Mouse (Mus musculus) megakaryocyte, embryonic 14.5 days (primary cell): ENCODE data around the gene Gm49395. TPM values are rescaled to one million over a fixed set of nuclear protein-coding genes. Genes with fewer than 3 reads are reported as not detected.

Experiments used
- H3K27me3 ChIP-seq: replicated peaks from 2 replicates; pipeline ENCODE3; 2012; ENCODE audit warnings: inconsistent platforms
- H3K36me3 ChIP-seq: replicated peaks from 2 replicates; pipeline ENCODE3; 2012; ENCODE audit warnings: low read length, inconsistent platforms, mixed read lengths
- H3K4me1 ChIP-seq: 2 replicates; pipeline ENCODE4 v1.6.1; 2012; ENCODE audit warnings: inconsistent platforms
- H3K4me3 ChIP-seq: replicated peaks from 2 replicates; pipeline ENCODE3; 2012; ENCODE audit warnings: moderate library complexity, mild to moderate bottlenecking, inconsistent platforms
- H3K9me3 ChIP-seq: 2 replicates; pipeline ENCODE4 v1.6.1; 2012; ENCODE audit warnings: inconsistent platforms
- FLI1 ChIP-seq: IDR thresholded peaks from 2 replicates; pipeline ENCODE4 v1.6.1; 2012; ENCODE audit warnings: low read length, inconsistent platforms, mixed read lengths
- GATA1 ChIP-seq: IDR thresholded peaks from 3 replicates; pipeline ENCODE4 v1.6.1; 2012; ENCODE audit warnings: mixed read lengths, low read length, inconsistent platforms, borderline replicate concordance
- polyA plus RNA-seq: library from polyadenylated mRNA; stranded (reverse); fragments of >175 nt; gene quantifications from 2 replicates; pipeline ENCODE4 v1.2.3, GENCODE M21; 2012; ENCODE audit warnings: low replicate concordance; ENCODE audit not compliant: insufficient read depth

Gene Gm49395
- polyA plus RNA-seq, 1 experiment = 7.0 TPM

DNA sequence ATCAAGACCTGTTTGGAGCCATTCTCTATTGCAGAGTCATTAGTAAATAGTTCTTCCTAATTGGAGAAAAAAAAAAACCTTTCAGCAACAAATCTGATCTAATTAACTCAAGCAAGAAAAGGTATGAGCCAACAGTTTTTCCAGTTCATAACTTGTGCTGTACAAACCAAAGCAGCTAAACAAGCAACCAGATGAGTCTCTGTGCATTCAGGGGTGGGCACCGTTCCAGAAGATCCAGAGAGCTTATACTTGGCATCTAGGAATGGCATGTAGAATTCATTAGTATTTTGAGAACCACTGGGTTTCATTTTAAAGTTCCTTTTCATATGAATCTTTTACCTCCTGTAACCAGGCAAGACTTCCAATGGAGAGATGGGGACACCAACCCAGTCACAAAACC lies 26.1 kb upstream of the Gm49395 start:
- Histone ChIP-seq H3K36me3 (no peaks in the 10 kb centered on the region), H3K9me3 (no peaks in the 10 kb centered on the region), H3K4me1 (peaks cover 33% of the 10 kb centered on the region), H3K4me3 (no peak overlapping the region), H3K27me3 (no peaks in the 10 kb centered on the region)
- TF ChIP-seq GATA1 (no peak), FLI1 (no peak)

DNA sequence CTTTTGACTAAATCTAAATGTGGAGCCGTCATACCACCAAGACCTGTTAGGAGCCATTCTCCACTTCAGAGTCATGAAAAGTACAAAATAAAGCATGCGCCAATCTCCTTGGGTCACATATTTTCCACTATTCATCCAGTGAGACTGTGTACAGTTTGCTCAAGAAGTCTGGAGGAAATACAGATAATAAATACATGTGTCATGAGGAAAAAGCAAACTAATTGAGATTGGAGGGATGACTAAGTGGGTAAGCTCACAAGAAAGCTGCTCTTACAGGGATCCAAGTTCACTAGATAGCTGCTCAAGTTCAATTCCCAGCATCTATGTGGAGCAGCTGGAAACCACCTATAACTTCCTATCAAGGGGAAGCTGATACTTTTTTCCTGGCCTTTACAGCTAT lies 24.8 kb upstream of the Gm49395 start:
- H3K36me3 ChIP-seq = no peaks in the 10 kb centered on the region
- peaks cover 30% of the 10 kb centered on the region for H3K4me1 ChIP-seq
- no peak for TF ChIP-seq GATA1
- no peak for TF ChIP-seq FLI1

DNA sequence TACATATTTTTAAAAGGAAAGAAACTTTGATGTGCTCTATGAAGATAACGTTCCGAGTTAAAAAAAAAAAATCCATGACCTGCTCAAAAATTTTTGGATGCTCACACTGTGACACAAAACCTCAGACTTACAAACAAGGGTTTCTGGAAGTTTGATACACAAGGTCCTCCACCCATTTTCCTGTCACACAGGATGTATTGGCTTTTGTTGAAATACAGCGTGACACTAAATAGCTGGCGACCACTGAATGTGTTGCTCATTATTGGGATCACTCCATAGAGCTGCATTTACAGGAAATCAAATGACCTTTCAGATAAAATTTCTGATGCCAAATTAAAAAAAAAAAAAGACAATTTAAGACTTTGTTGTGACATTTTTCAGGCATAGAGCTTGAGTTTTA lies 23.4 kb upstream of the Gm49395 start:
- TF ChIP-seq FLI1 = no peak
- TF ChIP-seq GATA1 = no peak
- H3K4me3 ChIP-seq = no peak overlapping the region
- no peaks in the 10 kb centered on the region for H3K9me3 ChIP-seq
- H3K36me3 ChIP-seq = no peaks in the 10 kb centered on the region
- peaks cover 18% of the 10 kb centered on the region for H3K4me1 ChIP-seq
- no peaks in the 10 kb centered on the region for H3K27me3 ChIP-seq

More for the DNA sequence above, 24.8 kb upstream of the Gm49395 start:
- Histone ChIP-seq H3K9me3 (no peaks in the 10 kb centered on the region), H3K27me3 (no peaks in the 10 kb centered on the region), H3K4me3 (no peak overlapping the region)

DNA sequence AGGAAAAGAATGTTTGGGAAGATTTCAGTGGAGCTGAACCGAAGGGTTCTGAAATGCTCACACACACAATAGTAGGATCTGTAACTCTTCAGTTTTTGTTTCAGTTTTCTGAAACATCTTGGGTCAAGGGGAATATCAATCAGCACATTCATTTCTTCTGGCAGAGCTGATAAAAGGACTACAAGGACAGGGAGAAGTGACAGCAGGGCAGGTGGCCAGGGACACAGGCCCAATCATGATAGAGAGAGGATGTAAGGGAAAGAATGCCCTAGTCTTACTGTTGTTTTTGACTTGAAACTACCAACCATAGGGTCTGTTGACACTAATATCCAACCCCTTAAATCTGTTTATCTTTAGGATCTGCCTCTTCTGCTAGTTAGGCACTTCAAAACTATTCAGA lies 22.8 kb upstream of the Gm49395 start:
- Histone ChIP-seq H3K4me1 (peaks cover 12% of the 10 kb centered on the region), H3K4me3 (no peak overlapping the region), H3K27me3 (no peaks in the 10 kb centered on the region), H3K9me3 (no peaks in the 10 kb centered on the region), H3K36me3 (no peaks in the 10 kb centered on the region)
- no peak for TF ChIP-seq GATA1
- TF ChIP-seq FLI1 = no peak

DNA sequence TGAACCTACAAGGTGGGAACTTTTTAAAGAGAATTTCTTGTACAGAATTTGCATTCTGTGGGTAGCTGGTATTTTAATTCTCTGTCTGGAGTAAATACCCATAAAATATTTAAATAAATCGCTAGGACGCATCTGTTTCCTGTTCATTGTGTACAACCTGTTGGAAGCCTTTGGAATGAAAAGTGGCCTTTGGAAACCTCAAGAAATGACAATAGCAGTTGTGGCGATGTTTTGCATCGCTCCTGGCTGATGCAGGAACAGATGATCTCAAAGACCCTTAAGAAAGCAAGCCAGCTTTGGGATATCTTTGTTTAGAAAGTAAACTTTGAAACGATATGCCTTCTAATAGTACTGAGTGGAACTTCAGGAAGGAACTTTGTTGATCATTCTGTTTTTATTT lies 17.0 kb upstream of the Gm49395 start:
- TF ChIP-seq GATA1 = no peak
- no peak for TF ChIP-seq FLI1
- Histone ChIP-seq H3K36me3 (no peaks in the 10 kb centered on the region), H3K4me1 (no peaks in the 10 kb centered on the region), H3K9me3 (no peaks in the 10 kb centered on the region), H3K4me3 (no peak overlapping the region), H3K27me3 (no peaks in the 10 kb centered on the region)

DNA sequence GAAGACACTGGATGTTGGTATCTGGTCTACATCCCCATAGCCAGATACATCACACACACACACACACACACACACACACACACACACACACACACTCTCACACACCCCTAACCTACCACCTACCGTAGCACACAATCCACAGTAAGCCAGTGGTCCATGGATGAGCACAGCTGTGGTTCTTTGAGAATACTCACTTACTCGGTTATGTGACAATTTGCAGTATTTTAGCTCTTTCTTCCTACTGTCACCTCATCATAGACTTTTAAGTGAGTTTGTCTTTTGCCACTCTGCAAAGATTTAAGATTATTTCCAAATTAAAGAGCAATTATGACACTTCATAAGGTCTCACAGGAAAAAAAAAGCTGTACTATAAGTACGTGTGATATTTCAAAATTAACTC lies 16.5 kb upstream of the Gm49395 start:
- no peaks in the 10 kb centered on the region for H3K27me3 ChIP-seq
- no peaks in the 10 kb centered on the region for H3K36me3 ChIP-seq
- no peak overlapping the region for H3K4me3 ChIP-seq
- TF ChIP-seq FLI1 (no peak), GATA1 (no peak)
- H3K4me1 ChIP-seq = no peaks in the 10 kb centered on the region
- no peaks in the 10 kb centered on the region for H3K9me3 ChIP-seq

DNA sequence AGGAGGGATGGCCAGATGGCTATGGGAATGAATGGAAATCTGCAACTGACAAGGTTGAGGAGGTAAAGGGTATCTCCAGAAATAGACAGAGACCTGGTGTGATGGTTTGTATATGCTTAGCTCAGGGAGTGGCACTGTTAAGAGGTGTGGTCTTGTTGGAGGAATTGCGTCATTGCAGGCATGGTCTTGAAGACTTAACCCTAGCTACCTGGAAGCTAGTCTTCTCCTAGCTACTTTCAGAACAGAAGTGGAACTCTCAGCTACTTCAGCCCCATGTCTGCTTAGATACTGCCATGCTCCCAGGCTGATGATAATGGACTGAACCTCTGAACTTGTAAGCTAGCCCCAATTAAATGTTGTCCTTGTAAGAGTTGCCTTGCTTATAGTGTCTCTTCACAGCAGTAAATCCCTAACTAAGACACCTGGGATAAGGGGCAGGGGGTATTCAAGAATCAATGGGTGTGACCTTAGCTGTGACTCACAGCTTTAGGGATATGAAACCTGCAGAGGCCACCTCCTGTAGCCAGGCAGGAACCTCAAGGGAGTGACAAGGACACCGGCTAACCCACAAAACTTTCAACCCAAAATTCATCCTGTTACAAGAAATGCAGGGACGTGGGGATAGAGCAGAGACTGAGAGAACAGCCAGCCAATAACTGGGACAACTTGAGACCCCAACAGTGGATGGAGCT lies 15.4 kb upstream of the Gm49395 start:
- no peaks in the 10 kb centered on the region for H3K9me3 ChIP-seq
- H3K27me3 ChIP-seq = no peaks in the 10 kb centered on the region
- H3K4me3 ChIP-seq = no peak overlapping the region
- TF ChIP-seq GATA1 = no peak
- TF ChIP-seq FLI1 = no peak
- no peaks in the 10 kb centered on the region for H3K4me1 ChIP-seq
- no peaks in the 10 kb centered on the region for H3K36me3 ChIP-seq

DNA sequence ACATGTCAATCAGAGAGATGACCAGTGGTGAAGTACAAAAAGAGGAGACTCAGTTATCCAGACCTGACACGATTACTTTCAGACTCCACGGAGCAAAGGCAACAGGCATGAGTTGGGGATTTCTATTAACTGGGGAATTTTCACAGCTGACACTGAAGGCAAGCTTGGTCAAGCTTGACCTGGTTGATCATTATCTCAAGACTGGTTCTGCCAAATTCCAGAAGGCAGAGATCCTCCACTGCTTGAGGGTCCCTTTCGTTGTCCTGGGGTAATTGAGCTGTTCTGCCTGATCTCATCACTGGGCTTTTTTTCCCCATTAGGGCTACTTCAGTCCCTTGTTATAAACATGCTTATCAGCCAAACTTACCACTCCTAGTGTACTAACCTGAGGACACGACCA lies 7.9 kb upstream of the Gm49395 start:
- H3K4me1 ChIP-seq = no peaks in the 10 kb centered on the region; the same call in 1 of the 2 replicates
- H3K36me3 ChIP-seq = no peaks in the 10 kb centered on the region
- TF ChIP-seq GATA1 (no peak), FLI1 (no peak)
- no peaks in the 10 kb centered on the region for H3K9me3 ChIP-seq
- no peaks in the 10 kb centered on the region for H3K27me3 ChIP-seq
- H3K4me3 ChIP-seq = no peak overlapping the region

DNA sequence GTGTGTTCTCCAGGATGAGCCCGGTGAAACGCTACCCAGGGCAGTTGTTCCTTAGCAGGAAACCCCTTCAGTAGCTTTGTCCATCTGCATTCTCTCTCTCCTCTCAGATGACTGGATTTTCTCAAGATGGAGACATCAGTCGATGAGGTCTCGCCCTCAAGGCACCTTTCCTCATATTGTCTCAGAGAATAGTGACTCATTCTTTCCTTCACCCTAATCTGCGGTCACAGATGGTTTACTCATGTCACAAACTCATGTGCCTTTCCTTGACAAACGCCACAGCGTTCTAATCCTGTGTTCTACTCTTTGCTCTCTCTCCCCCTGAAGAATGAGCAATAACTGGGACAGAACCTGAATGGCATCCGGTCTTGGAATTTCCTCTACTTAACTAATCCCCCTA lies 5.7 kb upstream of the Gm49395 start:
- no peaks in the 10 kb centered on the region; the same call in 1 of the 2 replicates for H3K4me1 ChIP-seq
- H3K9me3 ChIP-seq = peaks cover 10% of the 10 kb centered on the region
- H3K4me3 ChIP-seq = no peak overlapping the region
- peaks cover 6% of the 10 kb centered on the region for H3K27me3 ChIP-seq
- no peak for TF ChIP-seq GATA1
- TF ChIP-seq FLI1 = no peak
- H3K36me3 ChIP-seq = no peaks in the 10 kb centered on the region

DNA sequence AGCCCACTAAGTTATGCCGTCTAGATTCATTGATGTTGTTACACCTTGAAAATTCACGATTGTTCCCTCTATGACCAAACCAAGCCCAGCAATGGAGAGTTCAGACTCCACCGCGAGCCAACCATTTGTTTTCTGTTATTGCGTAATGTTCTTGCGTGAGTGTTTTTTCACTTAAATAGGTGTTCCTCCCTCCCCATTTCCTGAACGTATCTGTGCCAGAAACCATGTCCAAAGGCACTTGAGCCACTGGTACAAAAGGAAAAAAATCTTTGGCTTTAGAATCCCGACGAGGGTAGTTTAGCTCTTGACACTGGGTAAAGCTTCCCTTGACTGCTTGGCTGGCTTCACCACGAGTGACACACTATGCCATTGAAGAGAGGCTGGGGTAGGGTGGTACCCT lies 4.5 kb upstream of the Gm49395 start:
- Histone ChIP-seq H3K9me3 (peaks cover 10% of the 10 kb centered on the region), H3K4me1 (peaks cover 10% of the 10 kb centered on the region), H3K4me3 (no peak overlapping the region), H3K27me3 (peaks cover 16% of the 10 kb centered on the region), H3K36me3 (no peaks in the 10 kb centered on the region)
- TF ChIP-seq GATA1 (no peak), FLI1 (no peak)

DNA sequence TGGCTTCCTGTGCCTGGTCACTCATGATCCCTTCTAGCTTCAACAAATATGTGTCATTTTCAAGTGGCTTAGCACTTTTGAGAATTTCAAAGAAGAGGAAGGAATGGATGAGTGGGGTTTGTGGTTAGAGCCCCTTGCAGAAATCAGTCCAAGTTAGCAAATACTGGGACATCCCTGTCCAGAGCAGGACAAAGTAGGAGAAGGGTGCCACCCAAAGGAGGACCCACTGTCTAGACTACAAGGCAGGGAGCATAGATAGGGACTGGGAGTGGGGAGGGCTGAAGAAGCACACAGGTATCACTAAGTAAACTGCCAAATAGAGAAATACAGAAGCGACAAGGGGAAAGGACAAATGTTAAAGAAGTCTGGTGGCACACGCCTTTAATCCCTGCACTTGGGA lies 1.0 kb upstream of the Gm49395 start:
- Histone ChIP-seq H3K27me3 (peaks cover 31% of the 10 kb centered on the region), H3K4me3 (no peak overlapping the region), H3K9me3 (peaks cover 10% of the 10 kb centered on the region), H3K4me1 (peaks cover 14% of the 10 kb centered on the region), H3K36me3 (no peaks in the 10 kb centered on the region)
- TF ChIP-seq FLI1 (no peak), GATA1 (no peak)
